Mouse (Mus musculus) lung, postnatal 14 days (tissue): ENCODE data around the gene Vat1l.
A peak's percentile ranks its signal among the peaks of the same experiment; 100 is the strongest.

Experiments
- DNase-seq: peaks from one replicate; pipeline ENCODE4 v3.0.0; 2021

Gene Vat1l

DNA sequence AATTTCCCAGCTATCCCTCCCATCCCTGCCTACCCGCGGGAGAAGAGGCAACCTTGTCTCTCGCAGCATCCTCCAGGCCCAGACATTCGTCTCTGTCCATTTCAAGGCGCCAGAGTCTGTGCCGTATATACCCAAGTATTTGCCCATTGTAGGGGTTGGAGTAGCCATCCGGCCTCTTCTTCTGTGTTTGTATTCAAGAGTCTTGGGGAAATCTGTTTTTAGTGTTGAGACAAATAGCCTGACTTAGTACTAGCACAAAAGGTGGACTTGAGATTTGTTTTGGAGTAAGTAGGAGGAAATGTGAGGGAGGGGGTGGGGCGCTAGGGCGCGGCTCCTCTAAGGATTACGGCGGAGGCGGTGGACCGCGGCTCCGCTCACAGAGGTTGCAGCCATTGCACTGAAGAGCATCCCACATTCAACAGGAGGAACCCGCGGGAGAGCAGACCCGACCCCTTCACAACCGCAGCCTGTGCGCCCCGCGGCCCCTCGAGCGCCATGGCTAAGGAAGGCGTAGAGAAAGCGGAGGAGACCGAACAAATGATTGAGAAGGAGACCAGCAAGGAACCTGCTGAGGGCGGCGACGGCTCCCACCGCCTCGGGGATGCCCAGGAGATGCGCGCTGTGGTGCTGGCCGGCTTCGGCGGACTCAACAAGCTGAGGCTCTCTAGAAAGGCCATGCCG, at the start of gene Vat1l:
Gene Vat1l, plus strand, starts transcription at position 392 of the 681 bp plus-strand sequence.
- DNase-seq, result no peak

DNA sequence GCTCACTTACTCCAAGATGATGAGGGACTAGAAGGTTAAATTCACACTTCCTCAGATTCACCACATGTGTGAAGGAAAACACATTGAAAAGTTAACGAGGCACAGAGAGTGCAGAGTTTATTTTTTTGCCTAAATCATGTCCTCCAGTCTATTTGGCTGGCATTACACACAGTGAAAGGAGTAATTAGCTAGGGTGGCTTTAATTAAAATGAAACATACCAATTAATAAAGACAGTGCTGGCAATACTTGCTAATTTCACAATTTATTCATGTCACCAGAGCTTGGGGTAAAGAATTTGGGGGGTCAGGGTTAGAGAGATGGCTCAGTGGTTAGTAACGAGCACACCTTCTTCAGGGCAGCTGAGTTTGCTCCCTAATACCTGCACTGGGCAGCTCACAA, 46.8 kb upstream of the Vat1l start:
- no peak for DNase-seq

- no peak for DNase-seq
These were observed 45.7 kb upstream of the Vat1l start for GRCm38 (mm10) chr8:114159666-114160065.

DNA sequence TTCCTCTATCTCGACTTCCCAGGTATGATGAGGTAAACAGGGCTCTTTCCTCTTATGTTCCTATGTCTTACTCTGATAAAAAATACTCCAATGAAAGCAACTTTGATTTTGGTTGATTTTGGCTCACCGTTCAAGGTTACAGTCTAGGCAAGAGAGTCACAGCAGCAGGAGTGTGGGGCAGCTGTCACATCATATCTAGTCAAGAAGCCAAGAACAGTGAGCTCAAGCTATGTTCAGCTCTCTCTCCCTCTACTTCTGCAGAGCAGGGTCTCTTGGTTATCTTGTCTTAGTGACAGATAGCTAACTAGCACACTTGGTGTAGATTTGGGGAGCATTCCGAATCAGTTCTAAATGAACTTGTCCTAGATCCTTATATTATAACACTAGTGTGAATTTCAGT, 41.5 kb upstream of the Vat1l start:
- DNase-seq, result no peak

DNA sequence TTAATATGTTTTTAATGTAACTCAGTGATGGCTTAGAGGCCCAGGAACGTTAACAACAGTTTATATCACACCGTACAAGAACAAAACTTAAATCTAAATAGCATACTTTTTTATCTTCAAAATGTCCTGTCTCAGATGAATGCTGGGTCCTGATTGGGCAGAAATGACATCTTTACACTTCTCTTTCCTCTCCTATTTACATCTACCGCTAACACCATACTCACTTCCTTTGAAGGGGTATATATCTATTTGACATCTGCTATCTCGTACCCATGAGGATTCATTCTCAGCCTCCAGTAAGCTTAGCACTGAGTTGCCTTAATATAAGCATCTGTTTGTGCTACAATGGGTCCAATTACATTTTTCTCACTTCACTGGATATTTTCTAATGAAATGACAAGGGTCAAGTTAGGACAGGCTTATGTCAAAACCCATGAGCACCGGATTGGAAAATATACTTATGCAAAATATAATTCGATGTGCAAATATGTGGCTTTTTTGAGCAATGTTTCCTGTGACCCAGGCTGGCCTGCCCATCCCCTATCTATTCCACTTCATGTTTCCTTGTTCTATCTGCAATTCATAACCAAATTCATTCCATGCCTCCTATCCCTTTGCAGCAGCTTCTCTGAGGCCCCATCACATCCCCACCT, 40.8 kb upstream of the Vat1l start:
- no peak for DNase-seq

DNA sequence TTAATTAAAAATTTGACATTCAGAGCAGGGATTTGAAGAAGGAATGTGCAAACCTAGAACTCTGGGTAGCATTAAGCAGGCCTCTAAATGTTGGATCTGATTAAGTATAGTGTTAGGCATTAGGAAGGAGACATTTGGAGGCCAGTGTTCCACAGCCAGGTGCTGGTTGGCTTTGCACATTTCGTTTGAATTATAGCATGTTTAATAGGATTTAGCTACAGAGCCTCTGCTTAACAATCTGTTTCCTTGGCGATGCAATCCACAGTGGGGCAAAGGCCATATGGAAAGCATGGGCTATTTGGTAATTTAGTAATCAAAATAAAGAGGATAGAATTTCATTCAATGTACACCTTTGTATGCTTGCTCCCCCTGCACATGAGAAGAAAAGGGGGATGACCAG, 39.7 kb upstream of the Vat1l start:
- DNase-seq, result no peak

- no peak for DNase-seq
These were observed 28.7 kb upstream of the Vat1l start for GRCm38 (mm10) chr8:114176721-114177120.

DNA sequence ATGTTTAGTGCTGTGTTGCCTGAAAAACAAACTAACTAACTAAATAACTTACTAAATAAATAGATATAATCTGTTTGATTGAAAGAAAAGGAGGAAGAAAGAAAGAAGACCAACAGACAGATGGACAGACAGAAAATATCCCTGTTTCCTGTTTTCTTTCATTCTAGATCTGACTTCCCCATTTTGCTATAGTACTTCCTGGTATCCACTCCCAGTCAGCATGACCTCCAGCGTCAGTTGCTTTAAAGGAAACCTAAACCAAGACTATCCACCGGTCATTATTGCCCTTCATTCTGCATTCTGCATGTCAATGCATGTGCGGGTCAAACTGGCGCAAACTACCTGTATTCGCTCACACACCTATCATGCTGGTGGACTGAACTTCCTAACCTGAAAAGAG, 12.1 kb upstream of the Vat1l start:
- no peak for DNase-seq

- DNase-seq, result no peak
These were observed 6.4 kb upstream of the Vat1l start for GRCm38 (mm10) chr8:114198990-114199389.

DNA sequence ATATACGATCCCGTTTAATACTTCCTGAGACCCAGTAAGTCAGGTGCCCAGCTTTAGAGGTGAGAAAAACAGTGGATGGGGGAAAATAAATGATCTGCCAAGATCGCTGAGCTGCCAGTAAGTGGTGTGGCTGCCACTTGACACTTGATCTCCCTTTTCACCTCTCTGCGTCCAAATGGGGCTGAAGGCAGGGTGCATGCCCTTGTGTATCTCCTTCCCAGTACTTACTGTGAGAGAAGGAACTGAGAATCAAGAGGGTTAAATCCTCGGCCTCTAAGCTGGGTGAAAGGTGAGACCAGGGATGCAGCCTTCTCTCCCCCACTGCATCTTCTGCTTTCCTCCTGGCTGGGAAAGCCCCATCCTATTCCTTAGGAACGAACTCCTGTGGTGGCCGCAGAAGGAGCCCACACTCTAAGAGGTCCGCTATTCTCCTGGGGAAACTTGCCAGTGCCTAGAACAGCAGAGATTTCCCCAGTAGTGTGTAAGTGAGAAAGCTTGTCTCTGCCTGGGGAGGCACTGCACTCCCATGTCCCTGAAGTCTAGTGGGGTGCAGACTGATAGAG, 1.1 kb downstream of the Vat1l start:
- DNase-seq, result no peak

DNA sequence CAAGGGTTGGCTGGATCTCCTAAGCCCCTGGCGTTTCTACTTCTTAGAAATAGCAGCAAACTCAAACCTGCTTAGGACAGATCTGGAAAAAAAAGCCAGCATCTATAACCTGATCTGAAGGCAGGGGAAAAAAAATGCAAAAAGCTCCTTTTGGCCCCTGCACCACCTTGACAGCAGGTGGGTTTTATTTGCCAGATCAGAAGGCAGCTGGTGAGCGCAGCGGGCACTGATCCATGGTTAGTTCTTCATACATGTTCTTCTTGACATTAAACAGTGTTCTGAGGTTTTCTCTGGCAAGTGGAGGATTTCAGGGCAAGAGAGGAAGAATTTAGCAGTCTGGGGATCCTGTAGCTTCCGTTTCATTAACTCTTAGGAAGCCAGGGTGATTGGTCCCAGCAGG, 1.6 kb downstream of the Vat1l start:
- DNase-seq, result no peak

GRCm38 (mm10) chr8:114220779-114221178, 15.4 kb downstream of the Vat1l start:
- DNase-seq, result no peak

- DNase-seq, result no peak
These were observed 16.6 kb downstream of the Vat1l start for GRCm38 (mm10) chr8:114222001-114222400.

GRCm38 (mm10) chr8:114224001-114224400, 18.6 kb downstream of the Vat1l start:
- no peak for DNase-seq

DNA sequence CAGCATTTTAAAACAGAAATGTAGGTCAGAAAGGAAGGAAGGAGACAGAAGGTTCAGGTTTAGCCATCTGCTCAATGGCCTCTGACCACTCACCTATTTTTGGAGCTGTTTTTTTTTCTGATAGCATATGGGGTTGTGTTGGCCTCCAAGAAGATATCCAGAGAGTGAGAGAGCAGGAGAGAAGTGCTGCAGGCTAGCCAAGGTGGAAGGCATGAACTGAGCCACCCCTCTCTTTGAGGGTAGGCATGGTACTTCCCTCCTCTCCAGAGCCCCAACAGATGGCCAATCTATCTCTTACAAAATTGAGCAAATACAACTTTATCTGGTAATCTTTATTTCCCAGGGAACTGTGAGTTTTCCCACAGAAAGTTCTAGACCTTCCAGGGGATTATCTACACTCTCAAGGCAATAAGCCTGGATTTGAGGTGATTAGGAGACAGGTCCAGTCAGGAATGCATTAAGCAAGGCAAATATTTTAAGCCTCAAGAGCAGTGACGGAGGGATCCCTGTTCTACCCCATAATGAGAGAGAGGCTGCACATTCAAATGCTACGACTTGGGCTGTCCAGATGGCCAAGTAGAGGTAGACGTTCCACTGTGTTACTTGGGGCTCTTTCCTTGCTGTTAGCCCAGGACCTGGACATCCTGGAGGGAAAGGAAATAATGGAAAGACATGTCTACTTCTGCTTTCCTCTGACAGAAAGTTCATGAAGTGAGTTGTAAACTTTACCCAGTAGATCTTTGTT, 46.1 kb downstream of the Vat1l start:
- no peak for DNase-seq

GRCm38 (mm10) chr8:114258685-114259084, 53.3 kb downstream of the Vat1l start:
- no peak for DNase-seq

DNA sequence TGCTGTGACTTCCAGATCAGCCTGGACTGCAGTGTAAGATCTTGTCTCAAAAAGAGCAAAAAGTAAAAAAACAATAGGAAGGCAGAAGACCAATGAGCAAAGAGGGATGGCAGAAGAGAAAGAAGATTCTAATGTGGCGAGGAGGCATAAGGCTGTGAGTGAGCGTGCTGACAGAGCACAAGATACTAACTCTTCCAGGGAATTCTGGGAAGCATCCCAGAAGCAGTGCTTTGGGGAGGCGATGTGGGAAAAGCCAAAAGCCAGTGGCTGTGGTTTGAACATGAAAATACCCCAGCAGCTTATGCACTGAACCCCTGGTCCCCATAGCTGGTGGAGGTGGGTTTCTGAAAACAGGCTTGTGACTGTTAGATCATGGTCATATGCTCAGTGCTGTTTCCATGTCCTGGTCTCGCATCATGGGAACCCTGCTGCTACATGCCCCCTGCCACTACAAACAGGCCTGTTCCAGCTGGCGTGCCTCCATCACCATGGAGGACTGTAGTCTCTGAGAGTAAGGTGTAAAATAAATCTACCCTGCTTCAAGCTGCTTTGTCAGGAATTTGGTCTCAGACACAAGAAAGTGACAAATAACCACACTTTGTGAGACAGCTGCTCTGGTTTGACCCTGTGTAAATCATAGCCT, 54.4 kb downstream of the Vat1l start:
- no peak for DNase-seq

DNA sequence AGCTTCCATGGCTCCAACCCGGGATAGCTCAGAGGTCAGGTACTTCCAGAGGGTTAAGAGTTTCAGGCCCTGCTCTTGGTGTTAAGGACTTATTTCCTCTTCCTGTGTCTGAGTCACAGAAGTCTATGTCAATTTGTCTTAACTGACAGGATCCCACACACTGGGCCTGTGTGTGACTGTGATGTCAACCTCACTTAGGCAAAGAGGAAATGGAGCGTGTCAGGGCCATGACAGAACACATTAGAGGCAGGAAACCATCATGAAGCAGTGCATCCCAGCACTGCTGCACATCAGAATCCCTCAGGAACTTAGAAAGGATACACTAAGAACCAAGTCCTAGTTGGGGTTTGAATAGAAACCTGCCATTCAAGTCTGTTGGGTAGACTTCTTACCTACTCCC, 56.9 kb downstream of the Vat1l start:
- no peak for DNase-seq

GRCm38 (mm10) chr8:114274558-114274957, 69.1 kb downstream of the Vat1l start:
- DNase-seq, result no peak

DNA sequence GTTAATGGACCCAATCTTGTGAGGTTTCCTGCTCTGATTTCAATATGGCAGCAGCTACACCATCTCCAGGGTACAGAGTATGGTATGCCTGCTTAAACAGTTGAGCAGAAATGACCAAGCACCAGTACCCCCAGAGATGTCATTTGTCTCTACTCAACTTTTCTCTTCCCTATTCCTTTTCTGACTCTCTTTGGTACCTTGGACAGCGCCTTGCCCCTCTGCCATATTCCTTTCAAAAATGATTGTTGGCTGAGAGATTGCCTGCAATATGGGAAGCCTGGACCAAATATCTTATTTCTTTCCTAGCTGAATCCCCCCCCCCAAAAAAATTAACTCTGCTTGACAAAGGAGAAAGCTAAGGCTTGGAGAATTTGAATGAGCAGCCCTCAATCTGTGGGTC, 75.7 kb downstream of the Vat1l start:
- no peak for DNase-seq

- DNase-seq, result peak; percentile 0
These were observed 89.7 kb downstream of the Vat1l start for GRCm38 (mm10) chr8:114294889-114295748.

DNA sequence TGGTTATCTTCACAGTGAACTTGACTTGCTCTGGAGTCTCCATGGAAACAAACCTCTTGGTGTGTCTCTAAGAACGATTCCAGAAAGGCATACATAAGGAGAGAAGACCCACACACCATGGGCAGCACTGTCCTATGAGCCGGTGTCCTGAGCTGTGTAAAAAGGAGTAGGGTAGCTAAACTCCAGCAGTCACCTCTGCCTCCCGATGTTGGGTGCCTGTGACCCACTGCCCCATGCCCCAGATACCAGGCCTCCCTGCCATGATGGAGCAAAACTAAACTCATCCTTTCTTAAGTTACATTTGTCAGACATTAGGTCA, 90.3 kb downstream of the Vat1l start:
- no peak for DNase-seq

DNA sequence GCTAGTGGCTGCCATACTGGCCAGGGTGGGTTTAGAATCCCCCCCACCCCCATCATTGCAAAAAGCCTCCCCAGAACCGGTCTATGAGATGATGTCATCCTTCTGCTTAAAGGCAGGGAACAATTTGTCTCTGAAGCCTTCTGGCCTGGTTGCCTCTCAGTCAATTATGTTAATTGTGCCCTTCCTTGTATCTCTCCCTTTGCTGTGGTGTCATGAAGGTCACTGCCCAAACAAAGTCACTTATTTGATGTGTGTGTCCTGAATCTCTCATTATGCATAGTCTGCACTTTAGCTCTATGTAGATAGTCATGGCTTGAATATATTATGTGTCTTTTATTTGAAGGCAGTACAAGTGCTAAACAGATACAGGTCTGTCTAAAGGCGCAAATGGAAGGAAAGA, 92.8 kb downstream of the Vat1l start:
- no peak for DNase-seq
